Mouse (Mus musculus) heart, postnatal 25 days (tissue): Measurements from ENCODE around the gene Rassf3. TPM values are rescaled to one million over a fixed set of nuclear protein-coding genes. Genes with fewer than 3 reads are reported as not detected.

Experiments used
- DNase-seq: peaks from one replicate; pipeline ENCODE4 v3.0.0; 2022; ENCODE audit warnings: low spot score
- intact Hi-C: fragments of 180-260 bp; cut with DNase I; formaldehyde crosslinking; loops from one replicate; pipeline ENCODE4 v1.15.1; 2025
- total RNA-seq, 2 experiments: library from RNA; stranded (reverse); gene quantifications; 2 replicates each; pipeline ENCODE4 v1.2.3; 2021

Rassf3 gene
- 100 to 1,000 TPM; 146 to 157 TPM for total RNA-seq

- intact Hi-C loops: loop anchor here (2.0 kb wide), 2 partner anchors 40 to 68 kb away; no protein-coding TSS in a partner anchor
- DNase-seq: peak; percentile 89
Measured at GRCm38 (mm10) chr10:121476190-121476967, at the start of gene Rassf3. Gene Rassf3, minus strand, starts transcription at chr10:121476347.

- DNase-seq: no peak
- intact Hi-C loops: no loop called here
Measured at GRCm38 (mm10) chr10:121520923-121521585, 44.9 kb upstream of the Rassf3 start.

GRCm38 (mm10) chr10:121519710-121520109, 43.6 kb upstream of the Rassf3 start:
- no peak for DNase-seq
- intact Hi-C loops: no loop called here

GRCm38 (mm10) chr10:121516008-121516600, 40.0 kb upstream of the Rassf3 start:
- peak; percentile 50 for DNase-seq
- intact Hi-C loops: loop anchor here (2.0 kb wide), 2 partner anchors 39 to 107 kb away; partner anchors contain the start of gene Rassf3

GRCm38 (mm10) chr10:121509751-121510643, 33.9 kb upstream of the Rassf3 start:
- DNase-seq: no peak
- intact Hi-C loops: no loop called here

GRCm38 (mm10) chr10:121507755-121508544, 31.8 kb upstream of the Rassf3 start:
- intact Hi-C loops: loop anchor here (1.0 kb wide), 1 partner anchor 12 kb away; no protein-coding TSS in a partner anchor
- no peak for DNase-seq

GRCm38 (mm10) chr10:121506731-121507583, 30.8 kb upstream of the Rassf3 start:
- intact Hi-C loops: loop anchor here (1.0 kb wide), 1 partner anchor 11 kb away; no protein-coding TSS in a partner anchor
- DNase-seq: peak; percentile 22

- DNase-seq: no peak
Measured at GRCm38 (mm10) chr10:121505929-121506328, 29.8 kb upstream of the Rassf3 start.

GRCm38 (mm10) chr10:121504973-121505911, 29.1 kb upstream of the Rassf3 start:
- peak; percentile 59 for DNase-seq
- intact Hi-C loops: no loop called here

More at GRCm38 (mm10) chr10:121505929-121506328, 29.8 kb upstream of the Rassf3 start:
- intact Hi-C loops: no loop called here

GRCm38 (mm10) chr10:121501160-121501559, 25.0 kb upstream of the Rassf3 start:
- DNase-seq: no peak
- intact Hi-C loops: no loop called here

GRCm38 (mm10) chr10:121500034-121500433, 23.9 kb upstream of the Rassf3 start:
- intact Hi-C loops: no loop called here
- no peak for DNase-seq

GRCm38 (mm10) chr10:121499063-121499462, 22.9 kb upstream of the Rassf3 start:
- intact Hi-C loops: no loop called here
- DNase-seq: no peak

GRCm38 (mm10) chr10:121498481-121498904, 22.3 kb upstream of the Rassf3 start:
- intact Hi-C loops: no loop called here
- peak; percentile 45 for DNase-seq

- intact Hi-C loops: no loop called here
- no peak for DNase-seq
Measured at GRCm38 (mm10) chr10:121497968-121498367, 21.8 kb upstream of the Rassf3 start.

- intact Hi-C loops: loop anchor here (1.0 kb wide), 1 partner anchor 11 kb away; no protein-coding TSS in a partner anchor
- no peak for DNase-seq
Measured at GRCm38 (mm10) chr10:121496616-121497015, 20.5 kb upstream of the Rassf3 start.

- no peak for DNase-seq
- intact Hi-C loops: no loop called here
Measured at GRCm38 (mm10) chr10:121494163-121494425, 17.9 kb upstream of the Rassf3 start.
